Mouse (Mus musculus) left cerebral cortex, postnatal 36 days (tissue): ENCODE data around the gene Tamm41. TPM values are rescaled to one million over a fixed set of nuclear protein-coding genes. Genes with fewer than 3 reads are reported as not detected.

Experiments used
- DNase-seq, 2 experiments: peaks; one replicate each; pipeline ENCODE4 v3.0.0; 2021 to 2022; ENCODE audit warnings: low spot score in 2 of 2, mixed read lengths in 1 of 2
- intact Hi-C: fragments of 180-260 bp; cut with DNase I; formaldehyde crosslinking; loops from one replicate; pipeline ENCODE4 v1.15.1; 2025
- total RNA-seq, 2 experiments: library from RNA; stranded (reverse); gene quantifications; 2 replicates each; pipeline ENCODE4 v1.2.3; 2021

Tamm41 gene
- total RNA-seq = 10 to 100 TPM; 19.0 to 19.7 TPM

DNA sequence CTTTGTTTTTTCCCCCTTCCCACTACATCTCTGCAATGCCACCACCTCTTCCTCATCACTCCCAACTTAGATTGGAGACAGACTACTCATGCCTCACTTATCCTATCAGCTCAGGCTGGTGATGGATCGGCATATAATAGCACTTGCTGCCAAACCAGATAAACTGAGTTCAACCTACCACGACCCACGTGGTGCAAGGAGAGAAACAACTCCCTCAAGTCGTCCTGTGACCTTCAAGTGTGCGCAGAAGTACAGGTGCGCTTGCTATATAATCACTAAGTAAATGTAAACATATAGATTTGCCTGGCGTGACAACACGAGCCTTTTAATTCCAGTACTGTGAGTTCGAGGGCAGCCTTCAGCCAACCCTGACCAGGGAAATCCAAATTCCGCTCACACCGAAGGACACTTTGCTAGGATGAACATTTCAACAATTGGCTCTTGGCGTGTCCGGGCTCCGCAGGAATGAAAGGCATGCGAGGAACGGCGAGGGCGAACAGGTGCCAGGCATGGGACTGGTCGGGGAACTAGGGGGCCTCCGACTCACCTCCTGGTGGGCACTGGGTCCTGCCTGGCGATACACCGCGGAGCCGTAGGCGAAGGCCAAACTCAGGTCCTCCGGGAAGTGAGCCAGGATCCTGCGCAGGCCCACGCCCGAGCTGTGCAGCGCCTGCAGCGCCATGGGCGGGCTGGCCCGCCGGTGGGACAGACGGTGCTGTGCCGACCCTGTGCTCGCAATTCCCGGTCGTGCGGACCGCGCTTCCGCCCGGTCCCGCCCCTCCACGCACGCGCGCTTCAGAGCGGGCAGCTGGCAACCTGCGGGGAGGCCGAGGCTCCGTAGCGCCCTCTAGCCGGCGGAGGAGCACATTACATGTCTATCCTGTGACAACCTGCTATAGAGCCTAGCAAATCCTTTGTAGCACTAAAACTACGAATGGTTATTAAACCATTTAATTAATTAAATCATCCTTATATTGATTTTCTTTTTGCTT, at the start of gene Tamm41:
Gene Tamm41, minus strand, starts transcription at position 774 of the 992 bp plus-strand sequence.
- intact Hi-C loops = no loop called here
- DNase-seq = peak; percentile 85 to 86

- intact Hi-C loops = loop anchor here (5.0 kb wide), 1 partner anchor 37 kb away; no protein-coding TSS in a partner anchor
- peak; percentile 79 to 86 for DNase-seq
Observed at GRCm38 (mm10) chr6:115085274-115085841, 47.7 kb upstream of the Tamm41 start.

- no peak for DNase-seq
- intact Hi-C loops = no loop called here
Observed at GRCm38 (mm10) chr6:115076781-115077575, 39.3 kb upstream of the Tamm41 start.

- peak in 1 of 2 experiments; percentile 32 for DNase-seq
- intact Hi-C loops = no loop called here
Observed at GRCm38 (mm10) chr6:115072024-115072423, 34.3 kb upstream of the Tamm41 start.

DNA sequence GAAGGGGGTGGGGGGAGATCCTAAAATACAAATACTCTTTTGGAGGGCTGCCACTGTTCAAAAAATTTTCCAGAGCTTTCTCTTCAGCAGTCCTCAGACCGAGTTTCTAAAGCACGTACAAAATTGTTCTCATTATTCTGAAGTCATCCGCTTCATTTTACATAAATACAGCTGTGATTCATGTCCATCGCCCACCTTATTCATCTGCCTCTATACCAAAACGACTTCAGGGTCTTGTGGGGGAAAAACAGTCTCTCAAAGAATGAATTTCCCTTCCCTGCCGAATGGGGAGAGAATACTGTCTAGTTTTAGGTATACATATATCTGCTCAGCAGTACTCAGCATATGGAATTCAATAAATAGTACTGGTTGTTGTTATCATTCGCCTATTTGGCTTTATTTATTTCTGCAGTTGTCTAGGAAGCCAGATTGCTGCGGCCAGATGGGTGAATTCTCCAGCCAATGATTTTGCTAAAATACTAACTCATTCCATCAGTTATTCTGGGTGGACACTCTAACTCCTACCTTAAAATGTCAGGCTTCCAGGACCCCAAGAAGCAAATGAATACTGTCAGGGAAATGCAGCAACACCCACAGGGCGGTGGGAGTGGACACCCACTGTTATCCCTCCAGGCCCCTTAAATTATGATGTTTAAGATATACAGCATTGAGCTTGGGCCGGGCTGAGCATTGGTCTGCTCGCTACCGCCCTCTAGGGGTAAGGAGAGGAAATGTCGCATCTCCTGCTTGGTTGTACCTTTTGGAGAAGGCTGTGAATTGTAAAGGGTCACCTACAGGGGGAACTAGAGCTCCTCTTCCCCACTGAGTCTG, 27.9 kb upstream of the Tamm41 start:
- intact Hi-C loops = loop anchor here (5.0 kb wide), 1 partner anchor 72 kb away; no protein-coding TSS in a partner anchor
- DNase-seq = peak; percentile 43 to 51

DNA sequence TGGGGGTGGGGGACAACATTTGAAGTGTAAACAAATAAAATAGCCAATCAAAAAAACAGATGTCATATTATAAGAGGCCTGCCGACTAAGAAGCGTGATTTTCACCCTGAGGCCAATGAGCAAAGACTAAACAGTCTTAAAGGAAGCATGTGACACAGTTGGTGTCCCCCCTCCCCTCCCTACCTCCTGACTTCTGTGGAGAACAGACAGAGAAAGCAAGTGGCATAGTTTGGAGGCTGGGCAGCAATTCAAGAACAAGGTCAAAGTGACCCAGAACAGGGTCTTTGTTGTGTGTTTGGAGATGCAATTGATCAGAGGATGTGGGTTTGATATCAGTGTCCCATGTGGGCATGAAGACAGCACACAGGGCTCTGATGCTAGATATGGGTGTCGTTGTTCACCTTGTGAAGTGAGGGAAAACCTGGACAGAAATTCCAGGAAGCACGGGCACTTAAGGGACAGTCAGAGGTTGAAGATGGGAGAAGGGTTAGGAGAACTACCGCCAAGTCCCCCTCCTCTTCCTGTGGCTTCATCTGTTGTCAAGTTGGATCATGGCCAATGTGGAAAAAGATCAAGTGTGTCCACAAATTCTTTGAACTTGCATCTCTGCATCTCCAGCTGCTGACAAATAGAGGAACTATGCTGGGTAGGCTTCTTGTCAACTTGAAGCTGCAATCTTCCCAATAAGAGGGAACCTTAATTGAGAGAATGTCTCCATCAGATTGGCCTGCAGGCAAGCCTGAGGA, 25.1 kb upstream of the Tamm41 start:
- no peak for DNase-seq
- intact Hi-C loops = no loop called here

DNA sequence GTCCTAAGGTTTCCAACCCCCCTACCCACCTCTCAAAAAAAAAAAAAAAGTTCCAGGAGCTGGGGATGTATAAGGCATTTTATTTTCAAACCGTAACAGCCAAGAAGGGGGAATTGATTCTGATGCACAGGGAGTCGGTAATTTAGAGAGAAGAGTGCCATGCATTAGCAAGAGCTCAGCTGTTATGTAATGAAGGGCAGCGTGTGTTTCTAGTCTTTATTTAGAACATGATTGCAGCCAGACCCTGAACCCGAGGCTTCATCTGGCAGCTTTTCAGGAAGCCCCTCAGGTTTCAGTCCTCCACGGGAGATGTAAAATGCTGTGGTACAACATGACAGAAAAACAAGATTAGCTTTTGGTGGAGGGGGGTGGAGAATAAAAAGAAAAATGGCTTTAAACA, 21.6 kb upstream of the Tamm41 start:
- intact Hi-C loops = no loop called here
- DNase-seq = no peak

DNA sequence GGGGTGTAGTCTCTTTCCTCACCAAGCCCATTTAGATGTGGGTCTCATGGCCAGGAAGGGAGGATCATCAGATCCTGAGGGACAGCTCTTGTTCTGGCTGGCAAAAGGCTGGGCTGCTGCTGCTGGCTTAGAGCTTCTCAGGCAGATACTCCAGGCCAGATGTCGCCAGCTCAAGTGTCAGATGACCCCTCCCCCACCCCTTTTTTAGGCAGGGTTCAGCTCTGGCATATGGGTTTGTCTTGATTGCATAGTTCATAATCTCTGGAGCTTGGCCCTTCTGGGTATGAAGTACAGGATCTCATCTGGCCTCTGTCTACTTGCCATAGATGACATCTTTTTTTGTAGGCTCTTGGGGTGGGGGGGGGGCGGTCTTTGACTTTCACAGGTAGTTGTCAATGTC, 19.0 kb upstream of the Tamm41 start:
- DNase-seq = no peak
- intact Hi-C loops = no loop called here

GRCm38 (mm10) chr6:115055440-115055839, 17.8 kb upstream of the Tamm41 start:
- intact Hi-C loops = no loop called here
- no peak for DNase-seq

- intact Hi-C loops = no loop called here
- DNase-seq = no peak
Observed at GRCm38 (mm10) chr6:115051586-115052197, 14.0 kb upstream of the Tamm41 start.

DNA sequence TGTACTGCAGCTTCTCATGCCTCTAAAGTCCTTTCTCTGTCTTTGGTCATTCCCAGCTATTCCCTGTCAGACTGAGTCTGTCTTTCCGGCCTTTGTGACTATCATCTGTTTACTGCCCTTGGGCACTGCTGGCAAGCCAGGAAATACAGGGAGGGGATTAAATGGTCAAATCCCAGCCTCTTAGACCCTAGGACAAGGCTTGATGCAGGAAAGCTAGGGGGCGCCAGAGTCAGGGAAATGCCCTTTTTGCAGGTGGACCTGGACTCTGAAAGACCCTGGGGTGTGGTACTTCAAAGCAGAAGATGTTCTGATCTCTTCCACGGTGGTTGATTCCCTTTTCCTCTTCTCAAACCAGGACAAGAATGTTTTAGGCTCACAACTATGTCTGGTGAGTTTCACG, 11.3 kb upstream of the Tamm41 start:
- intact Hi-C loops = loop anchor here (2.0 to 10.0 kb wide), 4 partner anchors 88 to 490 kb away; no protein-coding TSS in a partner anchor
- DNase-seq = peak in 1 of 2 experiments; percentile 30

GRCm38 (mm10) chr6:115047816-115048215, 10.1 kb upstream of the Tamm41 start:
- DNase-seq = no peak
- intact Hi-C loops = loop anchor here (2.0 to 10.0 kb wide), 4 partner anchors 89 to 491 kb away; no protein-coding TSS in a partner anchor

GRCm38 (mm10) chr6:115046064-115046463, 8.4 kb upstream of the Tamm41 start:
- intact Hi-C loops = loop anchor here (5.0 to 10.0 kb wide), 3 partner anchors 91 to 221 kb away; no protein-coding TSS in a partner anchor
- DNase-seq = no peak

DNA sequence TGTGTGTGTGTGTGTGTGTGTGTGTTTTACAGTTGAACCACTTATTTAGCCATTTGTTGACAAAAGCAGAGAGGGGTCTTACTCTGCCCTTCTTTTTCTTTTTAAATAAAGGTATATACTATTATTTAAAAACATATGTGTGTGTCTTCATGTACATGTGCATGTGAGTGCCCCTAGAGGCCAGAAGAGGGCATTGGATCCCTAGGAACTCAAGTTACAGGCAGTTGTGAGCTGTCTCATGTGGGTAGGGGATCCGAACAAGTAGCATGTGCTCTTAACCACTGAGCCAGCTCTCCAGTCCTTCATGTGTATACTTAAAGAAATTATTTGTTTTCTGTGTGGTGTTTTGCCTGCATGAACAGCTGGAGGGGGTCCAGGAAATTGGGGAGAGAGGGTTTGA, 7.0 kb upstream of the Tamm41 start:
- intact Hi-C loops = loop anchor here (5.0 to 10.0 kb wide), 3 partner anchors 93 to 223 kb away; no protein-coding TSS in a partner anchor
- no peak for DNase-seq

DNA sequence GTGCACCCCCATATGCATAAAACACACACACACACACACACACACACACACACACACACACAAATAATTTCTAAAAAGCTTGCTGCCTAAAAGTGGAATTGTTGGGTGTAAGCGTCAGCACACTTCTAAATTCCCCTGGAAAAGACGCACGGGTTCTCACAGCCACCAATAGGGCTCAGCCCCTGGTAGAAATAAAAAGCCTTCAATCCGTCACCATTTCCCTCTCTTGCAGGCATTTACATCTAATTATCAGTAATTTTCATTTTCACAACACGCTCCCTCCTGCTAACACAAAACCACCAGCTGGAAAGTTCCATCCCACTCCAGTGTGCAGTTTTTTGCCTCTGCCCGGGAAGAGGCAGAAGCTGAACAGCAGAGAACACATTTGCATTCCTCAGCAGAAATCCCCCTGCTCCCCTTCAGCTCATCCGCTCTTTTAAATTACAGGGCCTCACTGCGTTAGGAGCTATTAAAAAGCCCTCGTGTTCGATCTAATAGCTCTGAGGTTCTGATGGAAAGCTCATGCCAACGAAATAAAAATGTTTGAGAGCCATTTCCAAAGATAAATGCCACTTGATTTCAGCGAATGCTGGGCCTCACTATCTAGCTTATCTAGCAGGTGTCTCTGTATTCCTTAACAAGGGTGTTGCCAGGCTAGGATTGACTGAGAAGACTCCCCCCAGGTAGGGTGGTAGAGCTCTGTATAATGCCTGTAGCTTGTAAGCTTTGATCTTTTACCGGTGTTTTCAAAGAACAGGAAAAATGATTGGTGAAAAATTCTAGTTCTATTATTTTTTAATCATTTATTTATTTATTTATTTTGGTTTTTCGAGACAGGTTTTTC, 6.2 kb upstream of the Tamm41 start:
- intact Hi-C loops = loop anchor here (10.0 kb wide), 1 partner anchor 191 kb away; no protein-coding TSS in a partner anchor
- peak in 1 of 2 experiments; percentile 29 for DNase-seq

GRCm38 (mm10) chr6:115042609-115043008, 4.9 kb upstream of the Tamm41 start:
- DNase-seq = no peak
- intact Hi-C loops = loop anchor here (10.0 kb wide), 1 partner anchor 192 kb away; no protein-coding TSS in a partner anchor

DNA sequence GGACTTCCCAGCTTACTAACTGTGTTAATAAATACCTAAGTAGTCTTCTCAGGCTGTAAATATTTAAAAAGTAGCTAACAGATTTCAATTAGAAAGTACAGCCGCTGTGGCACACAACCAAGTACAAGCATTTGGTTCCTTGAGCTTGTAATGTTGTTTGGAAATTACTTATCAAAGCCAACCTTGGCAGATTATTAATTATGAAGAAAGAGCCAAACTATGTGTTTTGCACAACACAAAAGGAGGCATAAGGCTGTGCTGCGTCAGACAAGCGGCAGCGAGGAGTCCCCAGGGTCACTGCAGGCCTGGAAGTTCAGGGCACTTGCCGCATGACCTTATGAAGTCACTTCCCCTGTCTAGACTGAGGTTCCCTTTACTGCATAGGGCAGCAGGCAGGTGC, 4.2 kb downstream of the Tamm41 start:
- no peak for DNase-seq
- intact Hi-C loops = no loop called here
